Mouse (Mus musculus) c-Kit-positive CD71-positive TER-119-positive erythroid progenitor cells, embryonic 14.5 days (primary cell): Measurements from ENCODE around the gene Thap3.
A peak's percentile ranks its signal among the peaks of the same experiment; 100 is the strongest.

Experiments used
- DNase-seq: peaks from one replicate; pipeline ENCODE4 v3.0.0-alpha.2; 2013; ENCODE audit warnings: low spot score

Thap3 gene

DNA sequence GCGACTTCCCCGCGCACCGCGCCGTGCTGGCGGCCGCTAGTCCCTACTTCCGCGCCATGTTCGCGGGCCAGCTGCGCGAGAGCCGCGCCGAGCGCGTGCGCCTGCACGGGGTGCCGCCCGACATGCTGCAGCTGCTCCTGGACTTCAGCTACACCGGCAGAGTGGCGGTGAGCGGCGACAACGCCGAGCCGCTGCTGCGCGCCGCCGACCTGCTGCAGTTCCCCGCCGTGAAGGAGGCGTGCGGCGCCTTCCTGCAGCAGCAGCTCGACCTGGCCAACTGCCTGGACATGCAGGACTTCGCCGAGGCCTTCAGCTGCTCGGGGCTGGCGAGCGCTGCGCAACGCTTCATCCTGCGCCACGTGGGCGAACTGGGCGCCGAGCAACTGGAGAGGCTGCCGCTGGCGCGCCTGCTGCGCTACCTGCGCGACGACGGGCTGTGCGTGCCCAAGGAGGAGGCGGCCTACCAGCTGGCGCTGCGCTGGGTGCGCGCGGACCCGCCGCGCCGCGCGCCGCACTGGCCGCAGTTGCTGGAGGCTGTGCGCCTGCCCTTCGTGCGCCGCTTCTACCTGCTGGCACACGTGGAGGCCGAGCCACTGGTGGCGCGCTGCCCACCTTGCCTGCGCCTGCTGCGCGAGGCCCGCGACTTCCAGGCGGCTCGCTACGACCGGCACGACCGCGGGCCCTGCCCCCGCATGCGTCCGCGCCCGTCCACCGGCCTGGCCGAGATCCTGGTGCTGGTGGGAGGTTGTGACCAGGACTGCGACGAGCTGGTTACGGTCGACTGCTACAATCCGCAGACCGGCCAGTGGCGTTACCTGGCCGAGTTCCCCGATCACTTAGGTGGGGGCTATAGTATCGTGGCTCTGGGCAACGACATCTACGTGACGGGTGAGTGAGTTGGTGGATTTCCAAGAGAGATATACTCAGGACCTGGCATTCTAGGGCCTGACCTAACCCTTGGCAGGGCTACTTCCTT is 20.6 kb upstream of the Thap3 start:
- peak; percentile 33 for DNase-seq

- peak; percentile 90 for DNase-seq
These were observed 19.9 kb upstream of the Thap3 start, which contains the start of gene Klhl21 for GRCm38 (mm10) chr4:152008622-152009075. Klhl21 (plus strand) TSS chr4:152008803.

GRCm38 (mm10) chr4:152008148-152008500 is 19.3 kb upstream of the Thap3 start:
- DNase-seq, result no peak

DNA sequence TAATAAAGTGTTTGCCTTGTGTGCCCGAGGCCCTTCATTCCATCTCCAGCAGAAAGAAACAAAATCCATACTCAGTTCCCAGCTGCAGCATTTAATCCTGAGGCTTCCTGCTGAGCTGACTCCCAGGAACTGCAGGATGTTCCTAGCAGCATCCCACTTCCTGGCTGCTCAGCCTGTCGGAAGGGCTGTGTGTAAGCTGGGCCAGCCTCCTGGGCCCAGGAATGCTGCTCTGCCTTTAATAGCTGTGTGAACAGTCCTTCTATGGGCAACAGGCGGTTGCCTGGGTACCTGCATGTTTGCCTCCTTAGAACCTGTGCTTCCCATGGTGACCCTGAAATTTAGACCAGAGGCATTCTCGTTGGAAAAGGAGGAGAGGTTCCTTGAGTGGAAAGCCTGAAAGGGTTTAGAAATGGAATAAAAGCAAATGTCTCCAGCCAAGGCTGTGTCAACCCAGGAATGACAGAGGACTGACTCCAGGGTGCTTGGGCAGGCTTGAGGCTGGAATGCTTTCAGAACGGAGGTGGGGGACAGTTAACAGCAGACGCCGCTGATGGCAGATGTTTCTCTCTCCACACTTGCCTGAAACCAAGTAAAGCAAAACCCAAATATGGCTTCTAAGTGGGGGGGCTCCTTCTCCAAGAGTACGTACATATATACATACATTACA is 18.8 kb upstream of the Thap3 start:
- no peak for DNase-seq

GRCm38 (mm10) chr4:152006812-152007211 is 18.0 kb upstream of the Thap3 start:
- no peak for DNase-seq

DNA sequence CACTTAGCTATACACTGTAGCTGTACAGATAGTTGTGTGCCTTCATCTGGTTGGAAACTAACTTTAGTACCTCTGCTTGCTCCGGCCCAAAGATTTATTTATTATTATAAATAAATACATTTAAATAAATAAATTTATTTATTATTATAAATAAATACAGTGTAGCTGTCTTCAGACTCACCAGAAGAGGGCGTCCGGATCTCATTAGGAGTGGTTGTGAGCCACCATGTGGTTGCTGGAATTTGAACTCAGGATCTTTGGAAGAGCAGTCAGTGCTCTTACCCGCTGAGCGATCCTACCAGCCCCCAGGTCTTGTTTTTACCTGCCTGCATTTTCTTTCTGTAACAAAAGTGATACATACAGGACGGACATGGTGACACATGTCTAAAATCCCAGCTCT is 17.3 kb upstream of the Thap3 start:
- no peak for DNase-seq

- DNase-seq, result no peak
These were observed 13.3 kb upstream of the Thap3 start for GRCm38 (mm10) chr4:152002063-152002462.

- DNase-seq, result no peak
These were observed 12.5 kb upstream of the Thap3 start for GRCm38 (mm10) chr4:152001335-152001734.

DNA sequence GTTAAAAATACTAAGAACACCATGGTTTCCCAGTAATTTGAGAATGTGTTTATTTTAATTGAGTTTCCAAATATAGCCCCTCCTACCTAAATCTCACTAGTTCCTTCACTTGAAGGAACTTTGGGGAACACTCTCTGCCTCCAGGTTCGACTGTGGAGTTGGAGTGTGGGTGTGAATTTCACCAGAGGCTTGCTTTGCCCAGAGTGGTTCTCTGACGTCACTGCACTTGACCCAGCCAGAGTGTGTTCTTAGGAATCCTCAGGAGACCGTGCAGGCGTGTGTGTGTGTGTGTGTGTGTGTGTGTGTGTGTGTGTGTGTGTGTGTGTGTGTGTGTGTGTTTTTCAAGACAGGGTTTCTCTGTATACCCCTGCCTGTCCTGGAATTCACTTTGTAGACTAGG is 12.1 kb upstream of the Thap3 start:
- no peak for DNase-seq

- DNase-seq, result no peak
These were observed 10.7 kb upstream of the Thap3 start for GRCm38 (mm10) chr4:151999481-151999880.

DNA sequence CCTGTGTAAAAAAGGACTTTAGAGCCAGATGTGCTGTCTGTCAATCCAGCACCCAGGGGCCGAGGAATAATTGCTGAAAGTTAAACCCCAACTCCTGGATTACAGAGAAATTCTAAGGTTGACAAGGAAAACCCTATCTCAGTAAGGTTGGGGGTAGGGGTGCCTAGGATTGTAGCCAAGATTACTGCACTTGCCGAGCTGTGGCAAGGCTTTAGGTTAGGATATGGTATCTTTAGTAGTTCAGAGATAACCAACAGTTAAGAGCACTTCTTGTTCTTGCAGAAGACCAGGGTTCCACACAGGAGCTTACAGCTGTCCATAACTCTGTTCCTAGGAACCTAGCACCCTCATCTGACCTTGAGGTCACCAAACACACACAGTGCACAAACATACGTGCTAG is 8.9 kb upstream of the Thap3 start:
- no peak for DNase-seq

- DNase-seq, result no peak
These were observed 8.1 kb upstream of the Thap3 start for GRCm38 (mm10) chr4:151996951-151997222.

DNA sequence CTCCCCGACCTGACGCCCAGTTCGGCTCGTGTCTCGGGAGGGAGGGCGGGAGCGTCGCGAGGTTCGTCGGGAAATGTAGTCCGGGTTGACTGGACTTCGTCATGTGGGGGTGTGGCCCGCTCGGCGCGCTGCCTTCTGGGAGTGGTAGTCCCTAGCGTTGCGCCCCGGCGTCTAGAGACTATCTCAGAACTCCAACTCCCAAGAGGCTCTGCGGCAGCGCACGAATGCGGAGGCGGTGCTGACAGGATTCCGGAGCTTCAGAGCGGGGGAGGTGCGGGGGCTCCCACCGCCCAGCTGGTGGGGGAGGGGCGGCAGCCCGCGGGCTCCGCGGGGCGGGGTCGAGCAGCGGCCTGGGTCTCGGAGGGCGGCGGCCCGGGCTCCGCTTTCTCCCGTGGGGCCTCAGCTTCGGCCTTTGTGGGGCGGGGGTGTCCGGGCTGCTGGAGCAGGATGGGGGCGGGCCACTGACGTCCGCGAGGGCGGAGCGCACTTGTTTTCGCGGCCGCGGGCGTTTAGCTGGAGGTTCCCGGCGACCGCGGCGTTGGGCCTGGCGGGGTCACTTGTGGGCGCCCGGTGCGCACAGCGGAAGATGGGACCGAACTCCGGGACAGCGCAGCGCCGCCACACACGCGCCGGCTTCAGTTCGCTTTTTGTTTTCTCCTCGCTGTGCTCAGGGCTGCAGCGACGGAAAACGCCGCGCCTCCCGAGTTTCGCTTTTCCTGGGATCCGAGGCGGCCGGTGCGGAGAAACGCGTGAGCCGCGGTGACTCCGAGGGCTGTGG is 7.6 kb upstream of the Thap3 start, which contains the start of gene Phf13:
Gene Phf13 (minus strand): TSS at position 86 of the 778 bp plus-strand sequence.
- DNase-seq, result peak; percentile 98

DNA sequence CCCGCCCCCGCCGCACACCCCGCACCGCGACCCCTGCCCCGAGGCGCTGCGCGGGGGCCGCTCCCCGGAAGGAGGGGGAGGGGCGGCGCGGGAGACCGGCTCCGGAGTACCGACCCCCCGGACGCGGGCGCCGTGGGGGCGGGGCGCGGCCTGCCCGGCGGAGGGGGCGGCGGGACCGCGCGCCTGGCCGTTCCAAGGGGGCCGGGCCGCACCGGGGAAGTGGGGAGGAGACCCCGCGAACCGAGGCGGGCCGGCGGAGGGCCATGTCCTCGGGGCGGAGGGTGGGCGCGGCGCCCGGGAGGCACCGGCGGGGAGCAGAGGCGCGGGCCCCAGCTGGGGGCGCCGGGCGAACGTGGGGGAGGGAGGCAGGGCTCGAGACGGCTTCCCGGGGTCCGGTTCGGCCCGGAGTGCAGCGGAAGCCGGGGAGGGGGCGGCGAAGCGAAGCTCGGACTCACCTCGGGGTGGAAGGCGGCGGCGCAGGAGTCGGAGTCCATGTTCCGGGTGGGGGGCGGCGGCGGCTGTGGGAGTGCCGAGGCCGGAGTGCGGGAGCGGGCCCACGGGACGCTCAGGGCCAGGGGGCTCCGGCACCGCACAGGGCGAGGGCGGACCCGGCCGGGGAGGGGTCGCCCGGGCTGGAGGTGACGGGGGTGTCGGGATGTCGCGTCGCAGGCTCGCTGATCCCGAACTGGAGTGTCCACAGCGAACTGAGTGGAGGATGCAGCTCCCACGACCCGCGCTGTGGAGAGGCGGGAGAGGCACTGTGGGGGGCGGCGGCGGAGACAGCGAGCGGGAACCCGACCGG is 6.8 kb upstream of the Thap3 start:
- no peak for DNase-seq

- DNase-seq, result peak; percentile 43
These were observed 5.7 kb upstream of the Thap3 start for GRCm38 (mm10) chr4:151994228-151995171.

DNA sequence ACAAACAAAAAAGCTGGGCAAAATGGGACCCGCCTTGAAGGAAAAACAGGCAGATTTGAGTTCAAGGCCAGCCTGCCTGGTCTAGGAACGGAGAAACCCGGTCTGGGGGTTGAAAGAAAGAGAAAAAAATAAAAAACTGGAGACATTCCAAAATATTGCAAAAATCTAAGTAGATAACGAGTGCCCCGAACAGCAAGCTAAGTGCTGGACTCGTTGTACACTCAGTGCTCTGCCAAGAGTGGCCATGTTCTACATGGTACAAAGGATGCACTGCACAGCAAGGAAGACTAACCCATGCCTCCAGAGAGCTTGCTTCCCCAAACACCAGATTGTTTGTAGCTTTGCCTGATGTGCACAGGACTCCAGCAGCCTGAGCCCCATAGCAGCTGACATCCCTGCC is 4.2 kb upstream of the Thap3 start:
- no peak for DNase-seq

- DNase-seq, result no peak
These were observed 3.3 kb upstream of the Thap3 start for GRCm38 (mm10) chr4:151992091-151992490.

DNA sequence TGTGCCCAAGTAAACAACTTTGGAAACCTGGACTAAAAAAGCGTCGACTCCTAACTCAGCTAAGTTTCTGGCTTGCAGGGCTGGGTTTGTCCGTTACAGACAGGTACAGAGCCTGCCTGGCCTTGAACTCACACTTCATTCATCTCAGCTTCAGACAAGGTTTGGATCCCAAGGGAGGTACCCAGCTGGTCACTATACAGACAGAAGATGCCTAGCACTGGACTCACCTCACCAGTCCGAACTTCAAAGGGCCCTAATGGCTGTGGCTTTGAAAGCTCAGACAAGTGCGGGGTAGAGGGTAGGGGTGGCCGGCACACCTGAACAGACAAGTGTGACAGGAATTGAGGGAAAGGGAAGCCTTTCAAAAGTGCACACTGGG is 302 bp upstream of the Thap3 start:
- DNase-seq, result no peak

- no peak for DNase-seq
These were observed 819 bp downstream of the Thap3 start for GRCm38 (mm10) chr4:151988014-151988341.

- no peak for DNase-seq
These were observed 2.1 kb downstream of the Thap3 start for GRCm38 (mm10) chr4:151986650-151987049.

GRCm38 (mm10) chr4:151985886-151986285 is 2.9 kb downstream of the Thap3 start:
- no peak for DNase-seq
